ENCODE assay signal across 20 mouse cellular contexts in genomic region chr8:46962630-46963427, GRCm38 (mm10). TPM values are rescaled to one million over a fixed set of nuclear protein-coding genes. Genes with fewer than 3 reads are reported as not detected.
A peak's percentile ranks its signal among the peaks of the same experiment; 100 is the strongest.
DNase-seq lines count a peak whose midpoint lies in the region; ATAC-seq and TF ChIP-seq lines count a peak whose summit lies in the region.
"Had no signal": no experiment of that assay in that cellular context is flagged by ENCODE, and none has a peak within 500 bp of the region (broad histone marks: within the 10 kb centered on the region; RNA-seq: fewer than 3 reads in every experiment).

No protein-coding gene starts in this region.

- 0 out of 2 replicates have a peak, but pooled peaks have one; percentile 7 for TF ChIP-seq CTCF in heart, postnatal 0 days (IDR thresholded peaks at IDR 0.05; ENCODE audit: low read depth)
- peak; percentile 7; the same call in 1 of the 2 replicates for TF ChIP-seq CTCF in lung, postnatal 0 days (IDR thresholded peaks at IDR 0.05)

- no peak overlapping the region for H3K4me2 ChIP-seq in heart, postnatal 0 days (ENCODE audit: low read depth, low read length)
- no peak overlapping the region for H3K4me2 ChIP-seq in heart, embryonic 12.5 days
- no peak overlapping the region for H3K4me2 ChIP-seq in lung, postnatal 0 days (replicated peaks; ENCODE audit: low read depth, low read length)
- H3K4me2 ChIP-seq: embryonic facial prominence, embryonic 15.5 days; heart, embryonic 13.5 days; hindbrain, embryonic 14.5 days; stomach, embryonic 15.5 days had no signal

- no peaks in the 10 kb centered on the region for H3K9me3 ChIP-seq in heart, postnatal 0 days (replicated peaks; ENCODE audit: control insufficient read depth, low read length)
- no peaks in the 10 kb centered on the region for H3K9me3 ChIP-seq in heart, embryonic 12.5 days (replicated peaks)
- no peaks in the 10 kb centered on the region for H3K9me3 ChIP-seq in lung, postnatal 0 days (ENCODE audit: low read length)
- no peaks in the 10 kb centered on the region for H3K9me3 ChIP-seq in ES-E14 (ENCODE audit: control insufficient read depth, insufficient read depth, low read depth, low read length)
- H3K9me3 ChIP-seq in limb, embryonic 10.5 days (replicated peaks), result no peaks in the 10 kb centered on the region
- H3K9me3 ChIP-seq: embryonic facial prominence, embryonic 15.5 days; heart, embryonic 13.5 days; stomach, embryonic 15.5 days had no signal

- H3K4me3 ChIP-seq in heart, postnatal 0 days (ENCODE audit: low read depth, low read length), result no peak overlapping the region
- no peak overlapping the region for H3K4me3 ChIP-seq in heart, embryonic 12.5 days
- H3K4me3 ChIP-seq in lung, postnatal 0 days (ENCODE audit: low read depth, low read length), result no peak overlapping the region
- H3K4me3 ChIP-seq in ES-E14 (ENCODE audit: insufficient read depth in 1 of 2, low read depth in 1 of 2, low read length in 2 of 2, poor library complexity in 1 of 2, severe bottlenecking in 1 of 2), result peak overlapping the region in 1 of 2 experiments; percentile 62; a peak in 2 of 4 replicates
- no peak overlapping the region for H3K4me3 ChIP-seq in limb, embryonic 10.5 days
- H3K4me3 ChIP-seq: embryonic facial prominence, embryonic 15.5 days; heart, embryonic 13.5 days; myocyte; stomach, embryonic 15.5 days had no signal

- H3K36me3 ChIP-seq in heart, postnatal 0 days (replicated peaks; ENCODE audit: control insufficient read depth, insufficient read depth, low read length), result no peaks in the 10 kb centered on the region
- no peaks in the 10 kb centered on the region for H3K36me3 ChIP-seq in heart, embryonic 12.5 days
- H3K36me3 ChIP-seq in lung, postnatal 0 days (ENCODE audit: insufficient read depth, low read length), result no peaks in the 10 kb centered on the region
- no peaks in the 10 kb centered on the region for H3K36me3 ChIP-seq in ES-E14 (ENCODE audit: control insufficient read depth, insufficient read depth, low read length, poor library complexity, severe bottlenecking)
- H3K36me3 ChIP-seq in limb, embryonic 10.5 days, result no peaks in the 10 kb centered on the region
- H3K36me3 ChIP-seq: embryonic facial prominence, embryonic 15.5 days; heart, embryonic 13.5 days; stomach, embryonic 15.5 days had no signal

- no peak overlapping the region for H3K27ac ChIP-seq in heart, postnatal 0 days (ENCODE audit: low read depth)
- no peak overlapping the region for H3K27ac ChIP-seq in heart, embryonic 12.5 days (ENCODE audit: poor library complexity, severe bottlenecking)
- H3K27ac ChIP-seq in lung, postnatal 0 days (ENCODE audit: low read length), result no peak overlapping the region
- no peak overlapping the region for H3K27ac ChIP-seq in ES-E14 (ENCODE audit: insufficient read depth, low read depth, low read length, poor library complexity, severe bottlenecking)
- peak overlapping the region; percentile 84; the same call in 1 of the 2 replicates for H3K27ac ChIP-seq in limb, embryonic 10.5 days
- H3K27ac ChIP-seq: embryonic facial prominence, embryonic 15.5 days; heart, embryonic 13.5 days; hindbrain, embryonic 14.5 days; stomach, embryonic 15.5 days had no signal

- no peaks in the 10 kb centered on the region for H3K27me3 ChIP-seq in heart, postnatal 0 days (ENCODE audit: control insufficient read depth, insufficient read depth, low read length)
- H3K27me3 ChIP-seq in heart, embryonic 12.5 days (replicated peaks), result peaks cover 17% of the 10 kb centered on the region; the same call in 1 of the 2 replicates
- H3K27me3 ChIP-seq in lung, postnatal 0 days (replicated peaks; ENCODE audit: insufficient read depth, low read length), result no peaks in the 10 kb centered on the region
- H3K27me3 ChIP-seq in limb, embryonic 10.5 days (ENCODE audit: low read depth, poor library complexity, severe bottlenecking), result 0 out of 2 replicates have a peak, but pooled peaks cover 11% of the 10 kb centered on the region
- H3K27me3 ChIP-seq: embryonic facial prominence, embryonic 15.5 days; stomach, embryonic 15.5 days had no signal

- ATAC-seq in heart, postnatal 0 days (ENCODE audit: insufficient read depth, low read depth), result no peak
- no peak for ATAC-seq in heart, embryonic 12.5 days (ENCODE audit: insufficient number of reproducible peaks, low FRiP score)
- ATAC-seq in lung, postnatal 0 days, result no peak
- ATAC-seq: liver, postnatal 0 days had no signal

- WGBS in heart, postnatal 0 days, result 44% methylated on average over 10 of the region's 10 CpGs
- WGBS in heart, embryonic 12.5 days, result 46% methylated on average over 10 of the region's 10 CpGs
- 51% methylated on average over 10 of the region's 10 CpGs for WGBS in lung, postnatal 0 days
- WGBS in limb, embryonic 10.5 days, result 62% methylated on average over 10 of the region's 10 CpGs

- DNase-seq in heart, postnatal 0 days (ENCODE audit: low spot score), result no peak
- DNase-seq in lung, postnatal 0 days (ENCODE audit: low spot score), result no peak
- DNase-seq in lung, postnatal 4 days, result no peak
- peak; percentile 40 for DNase-seq in ES-E14 (ENCODE audit: low read depth, low spot score)
- DNase-seq in limb, embryonic 10.5 days (ENCODE audit: low spot score), result no peak
- DNase-seq in cerebellum, adult 11-12 months, result no peak
- no peak for DNase-seq in Muller cell, postnatal 12 days (ENCODE audit: inconsistent ontology term)
- DNase-seq: adrenal gland, postnatal 10 days; gastrocnemius, postnatal 36 days; kidney, adult 8-10 months; liver, postnatal 0 days; right cerebral cortex, postnatal 4 days; thymus, postnatal 14 days had no signal

- H3K9ac ChIP-seq in heart, postnatal 0 days (replicated peaks; ENCODE audit: low read depth, low read length), result no peak overlapping the region
- no peak overlapping the region for H3K9ac ChIP-seq in heart, embryonic 12.5 days
- H3K9ac ChIP-seq in lung, postnatal 0 days (replicated peaks; ENCODE audit: low read depth), result no peak overlapping the region
- H3K9ac ChIP-seq in ES-E14 (ENCODE audit: insufficient read depth, low read depth, low read length, poor library complexity, severe bottlenecking), result no peak overlapping the region
- H3K9ac ChIP-seq: embryonic facial prominence, embryonic 15.5 days; heart, embryonic 13.5 days; hindbrain, embryonic 14.5 days; liver, postnatal 0 days; stomach, embryonic 15.5 days had no signal

- in situ Hi-C loops in ES-E14 (cut with MboI; ENCODE audit: low sequenced_read_pairs in 2 of 2, unreplicated experiment in 2 of 2), result no loop called here

- TF ChIP-seq EP300 in heart, postnatal 0 days (IDR thresholded peaks at IDR 0.05; ENCODE audit: low read depth), result no peak
- no peak for TF ChIP-seq EP300 in lung, postnatal 0 days (IDR thresholded peaks at IDR 0.05)

- no peaks in the 10 kb centered on the region for H3K4me1 ChIP-seq in heart, postnatal 0 days (ENCODE audit: control insufficient read depth, insufficient read depth)
- H3K4me1 ChIP-seq in heart, embryonic 12.5 days (replicated peaks), result 0 out of 2 replicates have a peak, but pooled peaks cover 4% of the 10 kb centered on the region
- H3K4me1 ChIP-seq in lung, postnatal 0 days (ENCODE audit: insufficient read depth, low read depth, low read length), result no peaks in the 10 kb centered on the region
- H3K4me1 ChIP-seq in ES-E14 (ENCODE audit: control insufficient read depth in 2 of 2, insufficient read depth in 2 of 2, low read length in 2 of 2, poor library complexity in 1 of 2), result peaks cover 0 to 2% of the 10 kb centered on the region in 2 experiments; a peak in 1 of 4 replicates
- H3K4me1 ChIP-seq in limb, embryonic 10.5 days, result peaks cover 25% of the 10 kb centered on the region
- H3K4me1 ChIP-seq: embryonic facial prominence, embryonic 15.5 days; heart, embryonic 13.5 days; stomach, embryonic 15.5 days had no signal

TF ChIP-seq in ES-E14, 5 proteins besides CTCF, POLR2A, EP300 and RAD21:
- TF ChIP-seq CHD2 (IDR thresholded peaks at IDR 0.05; ENCODE audit: low read depth, low read length), result no peak
- no peak for TF ChIP-seq ZNF384 (IDR thresholded peaks at IDR 0.05; ENCODE audit: low read depth, low read length)
- no peak for TF ChIP-seq HCFC1 (IDR thresholded peaks at IDR 0.05; ENCODE audit: borderline replicate concordance, insufficient read depth, low read length)
- no peak for TF ChIP-seq ZC3H11A (IDR thresholded peaks at IDR 0.05; ENCODE audit: borderline replicate concordance, low read depth, low read length)
- no peak for TF ChIP-seq MAFK (IDR thresholded peaks at IDR 0.05; ENCODE audit: insufficient read depth, low read depth, low read length)

RNA-seq across cellular contexts. Expression of gene Enpp6, which starts 23.9 kb away (rescaled TPM):
- total RNA-seq in heart, postnatal 0 days (2014; rRNA removed; ENCODE audit: low replicate concordance), result 7.7 and 13.0 TPM in 2 replicates
- 5.4 and 5.5 TPM in 2 replicates for polyA plus RNA-seq in heart, postnatal 0 days (2015; fragmentation: Nextera tagmentation; extraction: Ambion mirVana)
- 2.4 and 2.5 TPM in 2 replicates for polyA plus RNA-seq in heart, embryonic 12.5 days (2016; fragmentation: Nextera tagmentation; extraction: Ambion mirVana)
- polyA plus RNA-seq in lung, postnatal 0 days (2015; fragmentation: Nextera tagmentation; extraction: Ambion mirVana), result 0.49 and 0.86 TPM in 2 replicates
- 0.22 TPM in 1 of 2 replicates, not detected in the other for total RNA-seq in ES-E14 (2012; rRNA removed)
- polyA plus RNA-seq in limb, embryonic 10.5 days (2016; fragmentation: Nextera tagmentation; extraction: Ambion mirVana), result 0.09 and 0.24 TPM in 2 replicates
- total RNA-seq: megakaryocyte progenitor cell, adult 5-6 weeks had no signal
- polyA plus RNA-seq: myocyte had no signal
